Mouse (Mus musculus): Measurements from ENCODE around the gene Cryba4. TPM values are rescaled to one million over a fixed set of nuclear protein-coding genes. Genes with fewer than 3 reads are reported as not detected.

Cryba4 gene
- polyA plus RNA-seq, 1 experiment from 2014 or later, result 1.3 TPM

DNA sequence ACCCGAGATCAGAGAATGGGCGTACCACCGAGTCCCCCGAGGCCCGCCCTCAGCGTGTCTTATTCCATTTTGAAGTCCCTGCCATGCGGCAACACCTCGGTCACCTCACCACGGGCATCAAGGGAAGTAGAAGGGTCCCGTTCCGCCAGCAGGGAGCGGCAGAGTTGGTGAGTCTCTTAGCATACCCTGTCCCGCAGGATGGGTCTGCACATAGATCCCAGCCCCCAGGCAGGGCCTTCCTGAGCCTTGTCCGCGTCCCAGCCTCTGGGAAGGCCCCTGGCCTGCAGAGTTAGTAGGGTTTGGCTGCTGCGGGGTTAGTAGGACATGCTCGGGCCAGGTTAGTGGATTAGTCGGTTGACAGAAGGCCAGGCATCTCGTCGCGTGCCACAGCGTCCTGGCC is 35.3 kb downstream of the Cryba4 start:
- WGBS, result 35% methylated on average over 22 of the region's 22 CpGs
- ATAC-seq, result no peak
- Histone ChIP-seq H3K4me3 (ENCODE audit: low read length) (no peak overlapping the region), H3K4me1 (ENCODE audit: control insufficient read depth, insufficient read depth, low read depth, low read length) (peaks cover 30% of the 10 kb centered on the region), H3K4me2 (ENCODE audit: low read length) (no peak overlapping the region), H3K9me3 (ENCODE audit: control insufficient read depth, low read length) (no peaks in the 10 kb centered on the region), H3K27ac (ENCODE audit: low read depth, low read length) (no peak overlapping the region; the same call in 1 of the 2 replicates), H3K36me3 (ENCODE audit: control insufficient read depth, insufficient read depth, low read length) (peaks cover 18% of the 10 kb centered on the region; the same call in 1 of the 2 replicates), H3K9ac (ENCODE audit: low read depth, low read length) (no peak overlapping the region), H3K27me3 (replicated peaks; ENCODE audit: control insufficient read depth, insufficient read depth, low read length) (no peaks in the 10 kb centered on the region)

DNA sequence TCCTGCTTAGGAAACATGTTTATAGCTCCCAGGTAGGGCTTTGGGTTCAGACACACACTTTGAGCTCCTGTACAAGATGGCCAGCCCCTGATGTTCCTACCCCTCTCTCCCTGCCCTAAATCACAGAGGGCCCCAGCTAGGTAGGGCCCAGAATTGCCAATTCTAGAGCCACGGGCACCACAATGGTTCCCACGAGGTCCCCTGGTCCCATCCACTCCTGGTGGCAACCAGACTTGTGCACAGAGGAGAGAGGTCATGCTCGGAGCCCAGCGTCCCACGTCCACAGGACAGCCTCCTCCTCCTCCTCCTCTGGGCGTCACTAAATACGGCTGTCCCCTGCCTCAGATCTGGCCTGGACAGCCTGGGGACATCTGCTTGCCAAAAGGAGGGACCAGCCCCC is 36.0 kb downstream of the Cryba4 start:
- H3K9me3 ChIP-seq (ENCODE audit: control insufficient read depth, low read length), result no peaks in the 10 kb centered on the region
- no peak overlapping the region for H3K4me2 ChIP-seq (ENCODE audit: low read length)
- H3K4me3 ChIP-seq (ENCODE audit: low read length), result no peak overlapping the region
- 42% methylated on average over 6 of the region's 7 CpGs for WGBS
- ATAC-seq, result no peak
- H3K4me1 ChIP-seq (ENCODE audit: control insufficient read depth, insufficient read depth, low read depth, low read length), result peaks cover 30% of the 10 kb centered on the region
- H3K9ac ChIP-seq (ENCODE audit: low read depth, low read length), result 0 out of 2 replicates have a peak overlapping the region, but pooled peaks have one; percentile 7
- no peaks in the 10 kb centered on the region for H3K27me3 ChIP-seq (replicated peaks; ENCODE audit: control insufficient read depth, insufficient read depth, low read length)
- H3K27ac ChIP-seq (ENCODE audit: low read depth, low read length), result peak overlapping the region; percentile 45; the same call in 1 of the 2 replicates
- H3K36me3 ChIP-seq (ENCODE audit: control insufficient read depth, insufficient read depth, low read length), result peaks cover 13% of the 10 kb centered on the region; the same call in 1 of the 2 replicates

DNA sequence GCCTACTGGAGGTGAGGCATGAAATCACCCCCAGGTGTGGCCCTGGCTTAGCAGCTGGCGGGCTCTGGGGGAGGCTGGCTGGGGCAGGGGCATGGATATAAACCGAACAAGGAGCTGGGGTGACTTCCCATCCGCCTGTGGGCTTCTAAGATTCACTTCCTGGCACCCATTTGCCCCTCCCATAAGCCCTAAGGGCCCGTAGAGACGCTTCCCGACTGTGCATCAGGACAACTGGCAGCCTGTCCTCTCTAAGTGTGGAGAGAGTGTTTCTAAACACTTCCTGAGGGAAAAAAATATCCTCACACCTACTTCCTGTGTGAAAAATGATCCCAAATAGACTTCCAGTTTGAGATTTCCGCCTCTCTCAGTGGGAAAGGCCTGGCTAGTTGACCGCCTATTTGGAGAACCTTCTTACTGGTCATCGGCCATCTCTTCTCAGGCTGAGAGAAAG is 36.5 kb downstream of the Cryba4 start:
- H3K27me3 ChIP-seq (replicated peaks; ENCODE audit: control insufficient read depth, insufficient read depth, low read length), result no peaks in the 10 kb centered on the region
- ATAC-seq, result no peak
- H3K4me3 ChIP-seq (ENCODE audit: low read length), result no peak overlapping the region
- 22% methylated on average over 9 of the region's 9 CpGs for WGBS
- no peaks in the 10 kb centered on the region for H3K9me3 ChIP-seq (ENCODE audit: control insufficient read depth, low read length)
- peaks cover 30% of the 10 kb centered on the region for H3K4me1 ChIP-seq (ENCODE audit: control insufficient read depth, insufficient read depth, low read depth, low read length)
- peak overlapping the region; percentile 41 for H3K27ac ChIP-seq (ENCODE audit: low read depth, low read length)
- no peak overlapping the region for H3K9ac ChIP-seq (ENCODE audit: low read depth, low read length)
- peak overlapping the region; percentile 9; the same call in 1 of the 2 replicates for H3K4me2 ChIP-seq (ENCODE audit: low read length)
- peaks cover 11% of the 10 kb centered on the region; the same call in 1 of the 2 replicates for H3K36me3 ChIP-seq (ENCODE audit: control insufficient read depth, insufficient read depth, low read length)

DNA sequence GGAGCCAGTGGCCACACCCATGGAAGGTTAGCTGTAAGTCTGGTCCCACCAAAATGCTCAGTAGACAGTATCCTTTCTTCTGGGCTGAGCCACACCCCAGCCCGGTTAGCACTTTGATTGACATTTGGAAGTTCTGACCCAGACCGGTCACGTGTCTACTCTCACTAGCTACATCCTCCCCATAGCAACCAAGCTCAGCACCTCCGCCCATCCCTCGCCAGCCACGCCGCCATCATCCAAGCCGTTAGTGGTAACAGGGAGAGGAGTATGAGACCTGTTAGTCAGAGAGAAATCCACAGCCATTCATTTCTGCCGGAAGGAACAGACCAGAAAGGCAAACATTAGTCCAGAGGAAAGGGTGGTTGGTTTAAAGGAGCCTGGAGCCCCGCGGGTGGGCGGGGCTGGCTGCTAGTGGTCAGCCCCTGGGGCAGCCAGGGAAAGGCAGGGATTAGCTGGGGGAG is 37.0 kb downstream of the Cryba4 start:
- Histone ChIP-seq H3K9ac (ENCODE audit: low read depth, low read length) (no peak overlapping the region), H3K4me3 (ENCODE audit: low read length) (no peak overlapping the region)
- ATAC-seq, result peak; percentile 18; the same call in 1 of the 2 replicates

DNA sequence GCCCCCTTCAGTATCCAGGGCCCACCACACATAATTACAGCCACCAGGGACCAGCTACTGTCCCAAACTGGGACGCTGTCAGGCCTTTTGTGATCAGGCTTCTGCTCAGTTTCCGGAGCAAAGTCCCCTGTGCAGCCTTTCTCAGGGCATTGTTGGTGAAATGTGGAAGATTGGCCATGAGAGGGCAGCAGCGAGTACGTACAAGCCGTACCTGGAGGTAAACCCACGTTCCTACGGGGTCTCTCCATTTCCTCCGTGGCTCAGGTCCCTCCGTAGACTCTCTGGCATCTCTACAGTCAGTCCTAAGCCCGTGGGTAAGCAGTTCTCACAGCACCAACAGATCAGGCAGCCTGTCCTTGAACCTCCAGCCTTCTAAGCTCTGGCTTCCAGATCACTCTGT is 37.9 kb downstream of the Cryba4 start:
- WGBS, result 1% methylated on average over 10 of the region's 10 CpGs
- H3K9me3 ChIP-seq (ENCODE audit: control insufficient read depth, low read length), result no peaks in the 10 kb centered on the region
- H3K36me3 ChIP-seq (ENCODE audit: control insufficient read depth, insufficient read depth, low read length), result 0 out of 2 replicates have a peak, but pooled peaks cover under 1% of the 10 kb centered on the region
- no peaks in the 10 kb centered on the region for H3K27me3 ChIP-seq (replicated peaks; ENCODE audit: control insufficient read depth, insufficient read depth, low read length)
- peak overlapping the region; percentile 31; the same call in 1 of the 2 replicates for H3K4me2 ChIP-seq (ENCODE audit: low read length)
- H3K4me1 ChIP-seq (ENCODE audit: control insufficient read depth, insufficient read depth, low read depth, low read length), result peaks cover 30% of the 10 kb centered on the region
- ATAC-seq, result peak; percentile 38
- peak overlapping the region; percentile 73 for H3K27ac ChIP-seq (ENCODE audit: low read depth, low read length)
- peak overlapping the region; percentile 39; the same call in 1 of the 2 replicates for H3K9ac ChIP-seq (ENCODE audit: low read depth, low read length)
- H3K4me3 ChIP-seq (ENCODE audit: low read length), result no peak overlapping the region

More for the DNA sequence above, 37.0 kb downstream of the Cryba4 start:
- Histone ChIP-seq H3K27me3 (replicated peaks; ENCODE audit: control insufficient read depth, insufficient read depth, low read length) (no peaks in the 10 kb centered on the region), H3K4me2 (ENCODE audit: low read length) (peak overlapping the region; percentile 9), H3K4me1 (ENCODE audit: control insufficient read depth, insufficient read depth, low read depth, low read length) (peaks cover 30% of the 10 kb centered on the region), H3K27ac (ENCODE audit: low read depth, low read length) (peak overlapping the region; percentile 41), H3K9me3 (ENCODE audit: control insufficient read depth, low read length) (no peaks in the 10 kb centered on the region), H3K36me3 (ENCODE audit: control insufficient read depth, insufficient read depth, low read length) (peaks cover 7% of the 10 kb centered on the region; the same call in 1 of the 2 replicates)
- WGBS, result 7% methylated on average over 12 of the region's 12 CpGs

DNA sequence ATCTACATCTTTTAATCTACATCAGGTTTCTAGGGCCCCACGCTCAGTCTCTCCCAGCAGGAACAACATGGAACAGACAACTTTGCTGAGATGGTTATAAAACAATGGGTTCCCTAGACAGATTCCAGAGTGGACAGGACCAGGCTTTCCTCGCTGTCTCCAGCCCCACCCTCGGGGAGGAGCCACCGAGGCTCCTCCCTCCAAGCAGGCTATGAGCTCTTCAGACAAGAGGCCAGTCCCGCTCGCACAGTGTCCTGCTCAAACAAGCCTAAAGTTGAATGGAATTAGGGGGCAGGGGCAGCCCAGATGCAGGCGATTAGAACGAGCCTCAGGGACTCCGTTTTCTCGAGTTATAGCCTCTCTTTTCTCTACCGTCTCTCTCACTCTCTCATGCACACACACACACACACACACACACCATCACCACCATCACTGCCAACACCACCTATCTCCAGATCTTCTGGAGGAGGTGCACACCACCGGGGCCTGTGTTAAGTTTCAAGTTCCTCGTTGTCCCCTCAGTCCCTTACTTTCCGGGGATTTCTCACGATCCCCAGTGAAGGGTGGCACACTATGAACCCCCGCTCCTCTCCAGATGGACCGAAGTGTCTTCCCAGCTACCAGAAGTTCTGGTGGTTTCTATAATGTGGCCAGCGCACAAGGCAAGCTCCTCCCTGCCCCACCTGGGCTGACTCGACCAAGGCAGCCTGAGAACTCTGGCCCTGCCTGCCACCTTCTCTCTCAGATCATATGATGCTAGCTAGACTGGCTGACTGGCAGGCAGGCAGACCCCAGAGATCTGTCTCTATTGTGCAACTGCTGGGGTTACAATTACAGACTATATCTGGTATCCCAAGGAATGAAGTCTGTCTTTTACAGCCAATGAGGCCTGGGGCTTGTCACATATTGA is 38.7 kb downstream of the Cryba4 start:
- Histone ChIP-seq H3K9me3 (ENCODE audit: control insufficient read depth, low read length) (no peaks in the 10 kb centered on the region), H3K4me2 (ENCODE audit: low read length) (peak overlapping the region; percentile 29), H3K4me3 (ENCODE audit: low read length) (no peak overlapping the region), H3K9ac (ENCODE audit: low read depth, low read length) (peak overlapping the region; percentile 11; the same call in 1 of the 2 replicates), H3K27me3 (replicated peaks; ENCODE audit: control insufficient read depth, insufficient read depth, low read length) (no peaks in the 10 kb centered on the region), H3K27ac (ENCODE audit: low read depth, low read length) (peak overlapping the region; percentile 73), H3K4me1 (ENCODE audit: control insufficient read depth, insufficient read depth, low read depth, low read length) (peaks cover 30% of the 10 kb centered on the region), H3K36me3 (ENCODE audit: control insufficient read depth, insufficient read depth, low read length) (no peaks in the 10 kb centered on the region)
- ATAC-seq, result peak; percentile 53
- WGBS, result 19% methylated on average over 19 of the region's 19 CpGs

DNA sequence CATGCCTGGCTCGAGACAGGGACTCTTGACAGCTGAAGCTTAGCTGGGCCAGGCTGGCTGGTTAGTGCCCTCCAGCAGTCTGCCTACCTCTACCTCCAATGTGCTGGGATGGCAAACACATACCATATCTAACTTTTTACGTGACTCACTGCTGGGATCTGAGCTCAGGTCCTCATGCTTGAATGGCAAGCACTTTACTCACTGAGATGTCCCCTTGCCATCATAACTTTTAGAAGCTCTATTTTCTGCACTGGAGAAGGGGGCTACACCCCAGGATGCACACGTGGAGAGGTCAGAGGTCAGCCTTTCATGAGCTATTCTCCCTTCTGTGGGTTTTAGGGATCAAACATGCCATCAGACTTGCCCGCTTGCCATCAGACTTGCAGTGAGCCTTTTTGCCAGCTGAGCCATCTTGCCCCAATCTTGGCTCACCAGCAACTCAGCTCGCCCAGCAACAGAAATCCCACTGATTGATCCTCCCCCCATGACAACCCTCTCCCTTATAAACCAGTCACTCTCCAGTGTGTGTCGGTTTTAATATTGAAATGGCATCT is 39.5 kb downstream of the Cryba4 start:
- no peak for ATAC-seq
- Histone ChIP-seq H3K9me3 (ENCODE audit: control insufficient read depth, low read length) (no peaks in the 10 kb centered on the region), H3K4me3 (ENCODE audit: low read length) (no peak overlapping the region), H3K9ac (ENCODE audit: low read depth, low read length) (peak overlapping the region; percentile 11; the same call in 1 of the 2 replicates), H3K4me2 (ENCODE audit: low read length) (peak overlapping the region; percentile 29; the same call in 1 of the 2 replicates), H3K27ac (ENCODE audit: low read depth, low read length) (peak overlapping the region; percentile 30; the same call in 1 of the 2 replicates), H3K36me3 (ENCODE audit: control insufficient read depth, insufficient read depth, low read length) (no peaks in the 10 kb centered on the region), H3K27me3 (replicated peaks; ENCODE audit: control insufficient read depth, insufficient read depth, low read length) (no peaks in the 10 kb centered on the region), H3K4me1 (ENCODE audit: control insufficient read depth, insufficient read depth, low read depth, low read length) (peaks cover 30% of the 10 kb centered on the region)
- WGBS, result 47% methylated on average over 6 of the region's 6 CpGs

DNA sequence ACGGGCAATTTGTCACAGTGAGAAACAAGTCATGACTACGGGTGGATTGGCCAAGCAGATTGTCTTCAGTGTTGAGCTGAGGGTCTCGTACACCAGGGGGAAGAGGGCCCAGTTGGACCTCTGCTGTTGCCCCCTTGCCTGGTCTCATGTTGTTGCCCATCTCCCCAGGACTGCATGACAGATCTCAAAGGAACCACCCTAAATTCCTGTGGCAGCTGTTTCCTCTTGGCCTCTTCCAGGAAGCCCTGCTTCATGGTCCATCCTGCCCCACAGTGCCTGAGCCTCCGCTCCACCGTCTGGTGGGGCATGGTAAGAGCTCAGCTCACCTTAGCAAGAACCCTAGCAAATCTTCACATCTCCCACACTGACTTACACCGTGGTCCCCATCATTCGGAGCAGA is 40.4 kb downstream of the Cryba4 start:
- Histone ChIP-seq H3K9ac (ENCODE audit: low read depth, low read length) (no peak overlapping the region), H3K9me3 (ENCODE audit: control insufficient read depth, low read length) (no peaks in the 10 kb centered on the region), H3K4me1 (ENCODE audit: control insufficient read depth, insufficient read depth, low read depth, low read length) (peaks cover 26% of the 10 kb centered on the region), H3K27ac (ENCODE audit: low read depth, low read length) (no peak overlapping the region), H3K4me3 (ENCODE audit: low read length) (no peak overlapping the region), H3K36me3 (ENCODE audit: control insufficient read depth, insufficient read depth, low read length) (no peaks in the 10 kb centered on the region), H3K4me2 (ENCODE audit: low read length) (no peak overlapping the region), H3K27me3 (replicated peaks; ENCODE audit: control insufficient read depth, insufficient read depth, low read length) (no peaks in the 10 kb centered on the region)
- 92% methylated on average over 7 of the region's 7 CpGs for WGBS
- ATAC-seq, result no peak

DNA sequence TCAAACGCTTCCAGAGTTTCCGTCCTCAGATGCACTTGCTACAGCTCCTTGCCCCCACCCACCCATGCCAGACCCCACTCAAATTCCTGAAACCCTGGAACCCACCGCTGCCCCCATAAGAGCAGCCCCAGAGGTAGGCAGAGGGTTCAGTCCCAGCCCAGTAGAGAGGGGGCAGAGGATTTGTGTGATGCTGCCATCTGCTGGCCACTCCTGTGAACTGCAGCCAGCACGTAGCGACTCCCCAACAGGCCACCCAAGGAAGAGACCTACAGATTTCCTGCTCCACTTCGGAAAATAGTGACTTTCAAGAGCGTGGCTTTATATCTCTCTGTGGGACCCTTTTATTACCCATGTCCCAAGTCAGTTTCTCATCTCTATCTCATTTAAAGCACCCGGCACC is 42.2 kb downstream of the Cryba4 start:
- Histone ChIP-seq H3K4me3 (ENCODE audit: low read length) (no peak overlapping the region), H3K36me3 (ENCODE audit: control insufficient read depth, insufficient read depth, low read length) (no peaks in the 10 kb centered on the region), H3K4me2 (ENCODE audit: low read length) (no peak overlapping the region), H3K9ac (ENCODE audit: low read depth, low read length) (no peak overlapping the region), H3K27ac (ENCODE audit: low read depth, low read length) (no peak overlapping the region), H3K27me3 (replicated peaks; ENCODE audit: control insufficient read depth, insufficient read depth, low read length) (no peaks in the 10 kb centered on the region), H3K4me1 (ENCODE audit: control insufficient read depth, insufficient read depth, low read depth, low read length) (peaks cover 21% of the 10 kb centered on the region), H3K9me3 (ENCODE audit: control insufficient read depth, low read length) (no peaks in the 10 kb centered on the region)
- WGBS, result 24% methylated on average over 8 of the region's 8 CpGs
- no peak for ATAC-seq

Measured in hindbrain, embryonic 16.5 days (tissue).